ENCODE assay signal across 1 mouse cellular context in the genomic region with DNA sequence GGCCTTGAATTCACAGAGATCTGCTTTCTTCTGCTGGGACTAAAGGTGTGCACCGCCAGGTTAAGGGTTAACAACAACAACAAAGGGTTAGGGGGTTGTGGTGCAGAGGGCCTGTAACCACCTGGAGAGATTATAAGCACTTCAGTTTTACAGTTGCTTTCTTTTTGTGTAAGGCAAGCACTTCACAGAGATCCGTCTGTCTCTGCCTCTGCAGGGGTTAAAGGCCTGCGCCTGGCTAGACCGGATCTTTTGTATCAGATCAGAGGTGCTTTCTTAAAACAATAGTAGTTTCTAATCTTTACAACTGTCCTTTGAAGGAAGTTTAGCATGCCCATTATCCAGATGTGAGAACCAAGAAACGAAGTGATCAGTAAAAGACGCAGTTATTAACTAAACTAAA.
TF ChIP-seq lines count a peak whose summit lies in the region.

No protein-coding gene starts in this region.

TF ChIP-seq in MEL, 35 proteins besides CTCF, POLR2A, EP300 and RAD21:
- TF ChIP-seq ZNF384 (IDR thresholded peaks at IDR 0.05; ENCODE audit: low read depth, low read length) (no peak), MYC (IDR thresholded peaks at IDR 0.05; ENCODE audit: low read depth, low read length) (no peak), JUND (IDR thresholded peaks at IDR 0.05; ENCODE audit: low read depth, low read length) (no peak), MEF2A (IDR thresholded peaks at IDR 0.05; ENCODE audit: extremely low read depth, insufficient replicate concordance, low read depth, low read length, poor library complexity, severe bottlenecking) (no peak), ZMIZ1 (IDR thresholded peaks at IDR 0.05; ENCODE audit: low read depth, low read length) (no peak), NELFE (IDR thresholded peaks at IDR 0.05; ENCODE audit: low read depth, low read length) (no peak), POLR2AphosphoS5 (IDR thresholded peaks at IDR 0.05; ENCODE audit: borderline replicate concordance, low read depth, low read length) (no peak), RCOR1 (IDR thresholded peaks at IDR 0.05; ENCODE audit: low read depth, low read length) (no peak), BHLHE40 (IDR thresholded peaks at IDR 0.05; ENCODE audit: borderline replicate concordance, low read depth, low read length) (no peak)
TF ChIP-seq in MEL: peak in this region for 0.
